Mouse (Mus musculus): ENCODE data around the gene Col23a1. TPM values are rescaled to one million over a fixed set of nuclear protein-coding genes. Genes with fewer than 3 reads are reported as not detected.
A peak's percentile ranks its signal among the peaks of the same experiment; 100 is the strongest.

Col23a1 gene
- polyA plus RNA-seq, 1 experiment = 10.3 TPM

DNA sequence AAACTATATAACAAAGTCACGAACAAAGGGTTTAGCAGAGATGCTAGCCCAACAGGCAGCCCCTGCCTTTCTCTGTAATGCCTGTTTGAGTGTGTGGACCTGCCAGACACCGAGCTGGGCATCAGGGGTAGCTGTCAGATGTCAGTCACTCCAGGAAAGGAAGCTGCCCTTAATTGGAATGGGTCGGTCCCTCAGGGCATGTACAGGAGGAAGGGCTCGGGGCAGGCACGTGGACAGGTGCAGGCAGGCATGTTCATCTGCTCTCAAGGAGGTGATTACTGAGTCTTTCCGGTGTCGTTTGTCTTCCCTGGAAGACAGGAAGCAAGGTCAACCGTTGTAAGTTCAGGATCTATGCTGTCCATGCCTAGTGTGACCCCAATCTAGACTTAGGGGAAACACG is 233.9 kb downstream of the Col23a1 start:
- Histone ChIP-seq H3K27me3 (ENCODE audit: control insufficient read depth, insufficient read depth, insufficient read length) (peaks cover 5% of the 10 kb centered on the region), H3K36me3 (ENCODE audit: control insufficient read depth, insufficient read depth) (no peaks in the 10 kb centered on the region), H3K4me2 (ENCODE audit: low read depth) (no peak overlapping the region), H3K79me2 (ENCODE audit: control insufficient read depth, insufficient read depth) (no peaks in the 10 kb centered on the region), H3K4me3 (no peak overlapping the region), H3ac (ENCODE audit: control insufficient read depth, insufficient read length) (no peak overlapping the region)
- TF ChIP-seq E2F4 (IDR thresholded peaks at IDR 0.05; ENCODE audit: insufficient read depth) = no peak
- no peak for TF ChIP-seq TCF3 (IDR thresholded peaks at IDR 0.05; ENCODE audit: insufficient read length, low read depth)
- no peak for TF ChIP-seq TCF12 (IDR thresholded peaks at IDR 0.05; ENCODE audit: insufficient read depth, poor library complexity, severe bottlenecking)
- no peak for TF ChIP-seq POLR2AphosphoS2 (IDR thresholded peaks at IDR 0.05; ENCODE audit: insufficient read length, low read depth)
- no peak for TF ChIP-seq MAX (IDR thresholded peaks at IDR 0.05; ENCODE audit: low read depth)
- no peak for TF ChIP-seq CEBPB (IDR thresholded peaks at IDR 0.05; ENCODE audit: insufficient read depth, poor library complexity, severe bottlenecking)
- no peak for TF ChIP-seq POLR2A (IDR thresholded peaks at IDR 0.05; ENCODE audit: insufficient read length, low read depth)
- TF ChIP-seq REST (IDR thresholded peaks at IDR 0.05; ENCODE audit: insufficient read depth, insufficient read length) = no peak
- no peak for TF ChIP-seq MYOD1 (IDR thresholded peaks at IDR 0.05; ENCODE audit: control insufficient read depth in 1 of 3, insufficient read length in 2 of 3, low read depth in 2 of 3)
- TF ChIP-seq USF1 (IDR thresholded peaks at IDR 0.05; ENCODE audit: low read depth) = no peak
- no peak for TF ChIP-seq SRF (IDR thresholded peaks at IDR 0.05; ENCODE audit: control insufficient read depth, insufficient read length, low read depth)
- no peak for TF ChIP-seq MYOG (IDR thresholded peaks at IDR 0.05; ENCODE audit: control insufficient read depth in 1 of 3, insufficient read depth in 1 of 3, insufficient read length in 2 of 3, low read depth in 2 of 3)

- Histone ChIP-seq H3K4me2 (ENCODE audit: low read depth) (peak overlapping the region; percentile 15), H3K79me2 (ENCODE audit: control insufficient read depth, insufficient read depth) (no peaks in the 10 kb centered on the region), H3K4me3 (no peak overlapping the region), H3ac (ENCODE audit: control insufficient read depth, insufficient read length) (no peak overlapping the region), H3K27me3 (ENCODE audit: control insufficient read depth, insufficient read depth, insufficient read length) (peaks cover 13% of the 10 kb centered on the region), H3K36me3 (ENCODE audit: control insufficient read depth, insufficient read depth) (no peaks in the 10 kb centered on the region)
- TF ChIP-seq MYOG (IDR thresholded peaks at IDR 0.05; ENCODE audit: control insufficient read depth in 1 of 3, insufficient read depth in 1 of 3, insufficient read length in 2 of 3, low read depth in 2 of 3) (no peak), E2F4 (IDR thresholded peaks at IDR 0.05; ENCODE audit: insufficient read depth) (no peak), TCF3 (IDR thresholded peaks at IDR 0.05; ENCODE audit: insufficient read length, low read depth) (no peak), REST (IDR thresholded peaks at IDR 0.05; ENCODE audit: insufficient read depth, insufficient read length) (no peak), TCF12 (IDR thresholded peaks at IDR 0.05; ENCODE audit: insufficient read depth, poor library complexity, severe bottlenecking) (no peak), SRF (IDR thresholded peaks at IDR 0.05; ENCODE audit: control insufficient read depth, insufficient read length, low read depth) (no peak), POLR2AphosphoS2 (IDR thresholded peaks at IDR 0.05; ENCODE audit: insufficient read length, low read depth) (no peak), MYOD1 (IDR thresholded peaks at IDR 0.05; ENCODE audit: control insufficient read depth in 1 of 3, insufficient read length in 2 of 3, low read depth in 2 of 3) (no peak), USF1 (IDR thresholded peaks at IDR 0.05; ENCODE audit: low read depth) (no peak), CEBPB (IDR thresholded peaks at IDR 0.05; ENCODE audit: insufficient read depth, poor library complexity, severe bottlenecking) (no peak), POLR2A (IDR thresholded peaks at IDR 0.05; ENCODE audit: insufficient read length, low read depth) (no peak), MAX (IDR thresholded peaks at IDR 0.05; ENCODE audit: low read depth) (no peak)
These were observed 237.0 kb downstream of the Col23a1 start for GRCm38 (mm10) chr11:51526631-51527161.

GRCm38 (mm10) chr11:51533128-51533533 is 243.4 kb downstream of the Col23a1 start:
- H3ac ChIP-seq (ENCODE audit: control insufficient read depth, insufficient read length) = no peak overlapping the region
- H3K4me2 ChIP-seq (ENCODE audit: low read depth) = no peak overlapping the region
- TF ChIP-seq USF1 (IDR thresholded peaks at IDR 0.05; ENCODE audit: low read depth) = no peak
- TF ChIP-seq TCF12 (IDR thresholded peaks at IDR 0.05; ENCODE audit: insufficient read depth, poor library complexity, severe bottlenecking) = no peak
- no peaks in the 10 kb centered on the region for H3K36me3 ChIP-seq (ENCODE audit: control insufficient read depth, insufficient read depth)
- no peaks in the 10 kb centered on the region for H3K79me2 ChIP-seq (ENCODE audit: control insufficient read depth, insufficient read depth)
- H3K4me3 ChIP-seq = no peak overlapping the region
- peaks cover 7% of the 10 kb centered on the region for H3K27me3 ChIP-seq (ENCODE audit: control insufficient read depth, insufficient read depth, insufficient read length)

DNA sequence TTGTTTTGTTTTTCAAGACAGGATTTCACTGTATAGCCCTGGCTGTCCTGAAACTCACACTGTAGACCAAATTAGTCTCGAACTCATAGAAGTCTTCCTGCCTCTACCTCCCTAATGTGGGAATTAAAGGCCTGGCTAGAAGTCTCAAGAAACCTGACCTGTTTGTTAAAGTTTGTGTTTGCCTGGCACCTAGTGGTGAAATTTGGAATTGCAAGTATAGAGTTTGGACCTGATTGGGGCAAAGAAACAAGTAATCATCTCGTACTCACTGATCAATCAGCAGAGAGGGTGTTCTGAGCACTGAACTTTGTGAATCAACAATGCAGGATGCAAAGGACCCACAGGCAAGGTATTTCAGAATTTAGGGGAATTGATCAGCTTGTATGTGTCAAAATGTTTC is 244.6 kb downstream of the Col23a1 start:
- Histone ChIP-seq H3ac (ENCODE audit: control insufficient read depth, insufficient read length) (no peak overlapping the region), H3K27me3 (ENCODE audit: control insufficient read depth, insufficient read depth, insufficient read length) (peaks cover 7% of the 10 kb centered on the region), H3K36me3 (ENCODE audit: control insufficient read depth, insufficient read depth) (no peaks in the 10 kb centered on the region), H3K4me3 (no peak overlapping the region), H3K4me2 (ENCODE audit: low read depth) (no peak overlapping the region), H3K79me2 (ENCODE audit: control insufficient read depth, insufficient read depth) (no peaks in the 10 kb centered on the region)
- TF ChIP-seq USF1 (IDR thresholded peaks at IDR 0.05; ENCODE audit: low read depth) (no peak), E2F4 (IDR thresholded peaks at IDR 0.05; ENCODE audit: insufficient read depth) (no peak), MYOG (IDR thresholded peaks at IDR 0.05; ENCODE audit: control insufficient read depth in 1 of 3, insufficient read depth in 1 of 3, insufficient read length in 2 of 3, low read depth in 2 of 3) (no peak), REST (IDR thresholded peaks at IDR 0.05; ENCODE audit: insufficient read depth, insufficient read length) (no peak), TCF12 (IDR thresholded peaks at IDR 0.05; ENCODE audit: insufficient read depth, poor library complexity, severe bottlenecking) (no peak), CEBPB (IDR thresholded peaks at IDR 0.05; ENCODE audit: insufficient read depth, poor library complexity, severe bottlenecking) (no peak), SRF (IDR thresholded peaks at IDR 0.05; ENCODE audit: control insufficient read depth, insufficient read length, low read depth) (no peak)

GRCm38 (mm10) chr11:51538388-51538787 is 248.7 kb downstream of the Col23a1 start:
- Histone ChIP-seq H3K4me3 (no peak overlapping the region), H3K4me2 (ENCODE audit: low read depth) (no peak overlapping the region)
- no peak for TF ChIP-seq REST (IDR thresholded peaks at IDR 0.05; ENCODE audit: insufficient read depth, insufficient read length)
- no peak for TF ChIP-seq USF1 (IDR thresholded peaks at IDR 0.05; ENCODE audit: low read depth)
- TF ChIP-seq CEBPB (IDR thresholded peaks at IDR 0.05; ENCODE audit: insufficient read depth, poor library complexity, severe bottlenecking) = no peak
- TF ChIP-seq MAX (IDR thresholded peaks at IDR 0.05; ENCODE audit: low read depth) = no peak
- no peak for TF ChIP-seq POLR2A (IDR thresholded peaks at IDR 0.05; ENCODE audit: insufficient read length, low read depth)
- no peak for TF ChIP-seq POLR2AphosphoS2 (IDR thresholded peaks at IDR 0.05; ENCODE audit: insufficient read length, low read depth)
- no peak for TF ChIP-seq TCF3 (IDR thresholded peaks at IDR 0.05; ENCODE audit: insufficient read length, low read depth)
- no peak for TF ChIP-seq MYOD1 (IDR thresholded peaks at IDR 0.05; ENCODE audit: control insufficient read depth in 1 of 3, insufficient read length in 2 of 3, low read depth in 2 of 3)
- no peak for TF ChIP-seq MYOG (IDR thresholded peaks at IDR 0.05; ENCODE audit: control insufficient read depth in 1 of 3, insufficient read depth in 1 of 3, insufficient read length in 2 of 3, low read depth in 2 of 3)
- TF ChIP-seq E2F4 (IDR thresholded peaks at IDR 0.05; ENCODE audit: insufficient read depth) = no peak
- no peak for TF ChIP-seq SRF (IDR thresholded peaks at IDR 0.05; ENCODE audit: control insufficient read depth, insufficient read length, low read depth)
- TF ChIP-seq TCF12 (IDR thresholded peaks at IDR 0.05; ENCODE audit: insufficient read depth, poor library complexity, severe bottlenecking) = no peak

More at GRCm38 (mm10) chr11:51538388-51538787, 248.7 kb downstream of the Col23a1 start:
- no peak overlapping the region for H3ac ChIP-seq (ENCODE audit: control insufficient read depth, insufficient read length)
- no peaks in the 10 kb centered on the region for H3K27me3 ChIP-seq (ENCODE audit: control insufficient read depth, insufficient read depth, insufficient read length)
- H3K79me2 ChIP-seq (ENCODE audit: control insufficient read depth, insufficient read depth) = no peaks in the 10 kb centered on the region
- H3K36me3 ChIP-seq (ENCODE audit: control insufficient read depth, insufficient read depth) = no peaks in the 10 kb centered on the region

Measured in myocyte (in vitro differentiated cells).